Mouse (Mus musculus): ENCODE measurements around the gene Palld. TPM values are rescaled to one million over a fixed set of nuclear protein-coding genes. Genes with fewer than 3 reads are reported as not detected.

Palld gene
- total and polyA plus RNA-seq, 3 experiments, result 0.33 TPM; not detected in 2

GRCm38 (mm10) chr8:61776560-61776959, 125.9 kb downstream of the Palld start:
- Histone ChIP-seq H3K36me3 (replicated peaks) (no peaks in the 10 kb centered on the region), H3K9me3 (replicated peaks) (no peaks in the 10 kb centered on the region), H3K27me3 (ENCODE audit: insufficient read depth, low read length) (no peaks in the 10 kb centered on the region), H3K4me3 (ENCODE audit: low read depth, low read length) (no peak overlapping the region), H3K4me1 (ENCODE audit: insufficient read depth, low read depth, low read length) (no peaks in the 10 kb centered on the region)
- TF ChIP-seq POLR2AphosphoS5 (IDR thresholded peaks at IDR 0.05; ENCODE audit: insufficient replicate concordance, low read depth, low read length), result no peak
- no peak for TF ChIP-seq CTCF (IDR thresholded peaks at IDR 0.05; ENCODE audit: low read depth, low read length)
- TF ChIP-seq GATA2 (IDR thresholded peaks at IDR 0.05; ENCODE audit: borderline replicate concordance, low read depth, low read length), result no peak
- TF ChIP-seq TAL1 (conservative IDR thresholded peaks at IDR 0.05; ENCODE audit: low read depth, low read length), result no peak
- no peak for TF ChIP-seq GATA1 (IDR thresholded peaks at IDR 0.05; ENCODE audit: borderline replicate concordance, low read length)
- ATAC-seq (ENCODE audit: extremely low read depth, insufficient number of reproducible peaks, low FRiP score, poor library complexity, severe bottlenecking) (no peak), DNase-seq (ENCODE audit: low spot score) (no peak)

DNA sequence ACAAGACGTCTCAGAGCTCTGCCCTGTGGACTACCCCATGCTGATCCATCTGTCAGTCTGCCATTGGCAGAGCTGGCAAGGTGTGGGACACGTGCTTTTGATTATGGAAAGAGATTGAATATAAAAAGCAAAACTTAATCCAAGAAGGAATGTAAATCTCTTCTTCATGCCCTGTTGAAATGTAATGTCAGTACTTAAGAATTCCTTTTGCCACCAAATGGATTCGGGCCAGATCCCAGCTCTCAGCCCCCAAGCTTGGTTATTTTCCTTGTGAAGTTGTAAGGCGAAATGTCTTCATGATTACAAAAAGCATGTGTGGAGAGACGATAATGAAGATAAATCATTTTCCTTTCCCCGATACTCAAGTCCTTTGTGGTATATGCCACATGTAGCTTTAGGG, 126.6 kb downstream of the Palld start:
- Histone ChIP-seq H3K4me3 (ENCODE audit: low read depth, low read length) (no peak overlapping the region), H3K9me3 (replicated peaks) (no peaks in the 10 kb centered on the region), H3K27me3 (ENCODE audit: insufficient read depth, low read length) (no peaks in the 10 kb centered on the region), H3K36me3 (replicated peaks) (no peaks in the 10 kb centered on the region), H3K4me1 (ENCODE audit: insufficient read depth, low read depth, low read length) (no peaks in the 10 kb centered on the region)
- DNase-seq (ENCODE audit: low spot score) (no peak), ATAC-seq (ENCODE audit: extremely low read depth, insufficient number of reproducible peaks, low FRiP score, poor library complexity, severe bottlenecking) (no peak)
- TF ChIP-seq GATA2 (IDR thresholded peaks at IDR 0.05; ENCODE audit: borderline replicate concordance, low read depth, low read length) (no peak), POLR2AphosphoS5 (IDR thresholded peaks at IDR 0.05; ENCODE audit: insufficient replicate concordance, low read depth, low read length) (no peak)

GRCm38 (mm10) chr8:61774161-61774560, 128.3 kb downstream of the Palld start:
- TF ChIP-seq POLR2AphosphoS5 (IDR thresholded peaks at IDR 0.05; ENCODE audit: insufficient replicate concordance, low read depth, low read length), result no peak
- no peak for TF ChIP-seq CTCF (IDR thresholded peaks at IDR 0.05; ENCODE audit: low read depth, low read length)
- no peak for TF ChIP-seq GATA2 (IDR thresholded peaks at IDR 0.05; ENCODE audit: borderline replicate concordance, low read depth, low read length)
- TF ChIP-seq GATA1 (IDR thresholded peaks at IDR 0.05; ENCODE audit: borderline replicate concordance, low read length), result no peak
- no peak for TF ChIP-seq TAL1 (conservative IDR thresholded peaks at IDR 0.05; ENCODE audit: low read depth, low read length)
- no peak for DNase-seq (ENCODE audit: low spot score)
- Histone ChIP-seq H3K27me3 (ENCODE audit: insufficient read depth, low read length) (no peaks in the 10 kb centered on the region), H3K9me3 (replicated peaks) (no peaks in the 10 kb centered on the region), H3K36me3 (replicated peaks) (no peaks in the 10 kb centered on the region), H3K4me1 (ENCODE audit: insufficient read depth, low read depth, low read length) (no peaks in the 10 kb centered on the region), H3K4me3 (ENCODE audit: low read depth, low read length) (no peak overlapping the region)
- ATAC-seq (ENCODE audit: extremely low read depth, insufficient number of reproducible peaks, low FRiP score, poor library complexity, severe bottlenecking), result no peak

GRCm38 (mm10) chr8:61773595-61774088, 128.8 kb downstream of the Palld start:
- H3K4me3 ChIP-seq (ENCODE audit: low read depth, low read length), result no peak overlapping the region
- no peaks in the 10 kb centered on the region for H3K4me1 ChIP-seq (ENCODE audit: insufficient read depth, low read depth, low read length)
- TF ChIP-seq GATA1 (IDR thresholded peaks at IDR 0.05; ENCODE audit: borderline replicate concordance, low read length) (no peak), CTCF (IDR thresholded peaks at IDR 0.05; ENCODE audit: low read depth, low read length) (no peak), POLR2AphosphoS5 (IDR thresholded peaks at IDR 0.05; ENCODE audit: insufficient replicate concordance, low read depth, low read length) (no peak)
- no peaks in the 10 kb centered on the region for H3K27me3 ChIP-seq (ENCODE audit: insufficient read depth, low read length)
- ATAC-seq (ENCODE audit: extremely low read depth, insufficient number of reproducible peaks, low FRiP score, poor library complexity, severe bottlenecking) (no peak), DNase-seq (ENCODE audit: low spot score) (no peak)
- H3K36me3 ChIP-seq (replicated peaks), result no peaks in the 10 kb centered on the region
- no peaks in the 10 kb centered on the region for H3K9me3 ChIP-seq (replicated peaks)

DNA sequence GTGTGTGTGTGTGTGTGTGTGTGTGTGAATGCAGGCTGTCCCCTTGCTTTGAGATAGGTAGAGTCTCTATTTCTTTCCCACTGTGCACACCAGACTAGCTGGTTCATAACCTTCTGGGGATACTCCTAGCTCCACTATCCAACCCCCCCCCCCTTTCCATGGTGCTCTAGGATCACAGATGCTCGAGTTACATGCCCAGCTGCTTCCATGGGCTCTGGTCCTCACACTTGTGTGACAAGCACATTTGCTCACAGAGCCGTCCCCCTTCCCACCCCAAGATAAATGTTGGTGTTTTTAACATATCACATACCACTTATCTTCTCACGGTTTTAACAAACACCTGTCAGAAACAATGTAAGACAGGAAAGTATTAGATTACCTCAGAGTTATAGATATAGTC, 131.2 kb downstream of the Palld start:
- H3K4me3 ChIP-seq (ENCODE audit: low read depth, low read length), result no peak overlapping the region
- no peaks in the 10 kb centered on the region for H3K36me3 ChIP-seq (replicated peaks)
- H3K27me3 ChIP-seq (ENCODE audit: insufficient read depth, low read length), result no peaks in the 10 kb centered on the region
- no peaks in the 10 kb centered on the region for H3K4me1 ChIP-seq (ENCODE audit: insufficient read depth, low read depth, low read length)
- ATAC-seq (ENCODE audit: extremely low read depth, insufficient number of reproducible peaks, low FRiP score, poor library complexity, severe bottlenecking), result no peak
- no peak for DNase-seq (ENCODE audit: low spot score)
- H3K9me3 ChIP-seq (replicated peaks), result no peaks in the 10 kb centered on the region
- TF ChIP-seq GATA1 (IDR thresholded peaks at IDR 0.05; ENCODE audit: borderline replicate concordance, low read length) (no peak), TAL1 (conservative IDR thresholded peaks at IDR 0.05; ENCODE audit: low read depth, low read length) (no peak), CTCF (IDR thresholded peaks at IDR 0.05; ENCODE audit: low read depth, low read length) (no peak), POLR2AphosphoS5 (IDR thresholded peaks at IDR 0.05; ENCODE audit: insufficient replicate concordance, low read depth, low read length) (no peak), GATA2 (IDR thresholded peaks at IDR 0.05; ENCODE audit: borderline replicate concordance, low read depth, low read length) (no peak)

DNA sequence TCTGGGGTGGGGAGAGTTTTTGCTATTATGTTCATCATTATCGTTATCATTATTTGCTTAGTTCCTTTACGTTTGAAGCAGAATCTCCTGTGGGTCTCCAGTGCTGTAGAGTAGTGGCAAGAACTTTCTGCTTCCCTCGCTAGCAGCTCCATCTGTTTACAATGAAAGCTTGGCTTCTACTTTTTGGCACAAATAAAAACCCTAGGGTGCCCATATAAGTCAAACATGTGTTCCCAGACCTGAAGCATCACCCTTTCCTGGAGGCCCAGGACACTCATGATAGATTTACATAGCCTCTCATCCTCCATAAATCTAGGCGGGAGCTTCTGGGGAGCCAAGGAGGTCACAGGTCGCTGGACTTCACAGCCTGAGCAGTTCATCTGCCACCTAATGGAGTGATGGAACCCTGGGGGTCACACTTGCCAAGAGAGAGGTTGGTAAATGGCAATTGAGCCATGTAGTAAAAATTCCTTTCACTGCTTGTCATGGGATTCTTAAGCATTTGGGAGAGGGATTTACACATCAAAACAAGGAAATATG, 133.1 kb downstream of the Palld start:
- Histone ChIP-seq H3K4me1 (ENCODE audit: insufficient read depth, low read depth, low read length) (no peaks in the 10 kb centered on the region), H3K36me3 (replicated peaks) (no peaks in the 10 kb centered on the region), H3K4me3 (ENCODE audit: low read depth, low read length) (no peak overlapping the region), H3K9me3 (replicated peaks) (no peaks in the 10 kb centered on the region), H3K27me3 (ENCODE audit: insufficient read depth, low read length) (no peaks in the 10 kb centered on the region)
- no peak for DNase-seq (ENCODE audit: low spot score)
- TF ChIP-seq TAL1 (conservative IDR thresholded peaks at IDR 0.05; ENCODE audit: low read depth, low read length) (no peak), GATA1 (IDR thresholded peaks at IDR 0.05; ENCODE audit: borderline replicate concordance, low read length) (no peak)
- no peak for ATAC-seq (ENCODE audit: extremely low read depth, insufficient number of reproducible peaks, low FRiP score, poor library complexity, severe bottlenecking)

GRCm38 (mm10) chr8:61760190-61760578, 142.3 kb downstream of the Palld start:
- Histone ChIP-seq H3K27me3 (ENCODE audit: insufficient read depth, low read length) (no peaks in the 10 kb centered on the region), H3K4me1 (ENCODE audit: insufficient read depth, low read depth, low read length) (no peaks in the 10 kb centered on the region), H3K9me3 (replicated peaks) (no peaks in the 10 kb centered on the region), H3K4me3 (ENCODE audit: low read depth, low read length) (no peak overlapping the region), H3K36me3 (replicated peaks) (no peaks in the 10 kb centered on the region)
- TF ChIP-seq POLR2AphosphoS5 (IDR thresholded peaks at IDR 0.05; ENCODE audit: insufficient replicate concordance, low read depth, low read length) (no peak), TAL1 (conservative IDR thresholded peaks at IDR 0.05; ENCODE audit: low read depth, low read length) (no peak), CTCF (IDR thresholded peaks at IDR 0.05; ENCODE audit: low read depth, low read length) (no peak), GATA1 (IDR thresholded peaks at IDR 0.05; ENCODE audit: borderline replicate concordance, low read length) (no peak), GATA2 (IDR thresholded peaks at IDR 0.05; ENCODE audit: borderline replicate concordance, low read depth, low read length) (no peak)
- DNase-seq (ENCODE audit: low spot score) (no peak), ATAC-seq (ENCODE audit: extremely low read depth, insufficient number of reproducible peaks, low FRiP score, poor library complexity, severe bottlenecking) (no peak)
